Mouse (Mus musculus) myocyte (in vitro differentiated cells): ENCODE measurements around the gene Eef1akmt2.

Experiments
- CEBPB ChIP-seq: IDR thresholded peaks from 2 replicates; pipeline ENCODE4 v1.6.1; 2011; ENCODE audit warnings: mild to moderate bottlenecking, moderate library complexity; ENCODE audit not compliant: poor library complexity, insufficient read depth, severe bottlenecking
- E2F4 ChIP-seq: IDR thresholded peaks from one replicate; pipeline ENCODE4 v1.6.1; 2011; ENCODE audit warnings: mild to moderate bottlenecking, control low read depth, moderate library complexity; ENCODE audit not compliant: insufficient read depth
- MAX ChIP-seq: IDR thresholded peaks from one replicate; pipeline ENCODE4 v1.6.1; 2011; ENCODE audit warnings: low read depth, mild to moderate bottlenecking, control low read depth
- MYOD1 ChIP-seq, 3 experiments: IDR thresholded peaks; one replicate each; pipeline ENCODE4 v1.6.1; 2011; ENCODE audit warnings: control low read depth in 2 of 3, low read depth in 2 of 3, mild to moderate bottlenecking in 2 of 3, moderate library complexity in 1 of 3; ENCODE audit not compliant: insufficient read length in 2 of 3, control insufficient read depth in 1 of 3
- POLR2A ChIP-seq: IDR thresholded peaks from one replicate; pipeline ENCODE4 v1.6.1; 2011; ENCODE audit warnings: low read depth, mild to moderate bottlenecking, control low read depth, moderate library complexity; ENCODE audit not compliant: insufficient read length
- SRF ChIP-seq: IDR thresholded peaks from one replicate; pipeline ENCODE4 v1.6.1; 2011; ENCODE audit warnings: low read depth; ENCODE audit not compliant: control insufficient read depth, insufficient read length
- TCF12 ChIP-seq: IDR thresholded peaks from one replicate; pipeline ENCODE4 v1.6.1; 2011; ENCODE audit warnings: mild to moderate bottlenecking, control low read depth; ENCODE audit not compliant: poor library complexity, insufficient read depth, severe bottlenecking
- TCF3 ChIP-seq: IDR thresholded peaks from one replicate; pipeline ENCODE4 v1.6.1; 2011; ENCODE audit warnings: low read depth, control low read depth; ENCODE audit not compliant: insufficient read length
- USF1 ChIP-seq: IDR thresholded peaks from one replicate; pipeline ENCODE4 v1.6.1; 2011; ENCODE audit warnings: low read depth, mild to moderate bottlenecking, control low read depth, moderate library complexity

- TF ChIP-seq TCF12 (no peak), POLR2A (no peak), MYOD1 (IDR thresholded peaks at IDR 0.05; ENCODE audit: control insufficient read depth in 1 of 3, insufficient read length in 2 of 3, low read depth in 2 of 3) (no peak), SRF (no peak), MAX (no peak), E2F4 (no peak), USF1 (no peak), TCF3 (no peak), CEBPB (no peak)
Observed at GRCm38 (mm10) chr7:132900826-132901531, 48.5 kb upstream of the Eef1akmt2 start.
